Mouse (Mus musculus) cerebellum, adult 2 months (tissue): ENCODE measurements at regions not wholly inside any gene's neighbourhood (a gene's known extent, or its start where the extent isn't known, plus 50 kb on each side); places are given as distances from the start of the nearest gene placed in this dataset.

Source experiments
- CTCF ChIP-seq: fragments of 200-500 bp; IDR thresholded peaks from 2 replicates; pipeline ENCODE4 v1.5.1; 2011; ENCODE audit warnings: low read depth, mild to moderate bottlenecking, control low read depth, low read length, moderate library complexity, borderline replicate concordance; ENCODE audit not compliant: insufficient read depth
- POLR2A ChIP-seq: fragments of 200-500 bp; IDR thresholded peaks from 2 replicates; pipeline ENCODE4 v1.6.1; 2011; ENCODE audit warnings: low read length, control low read depth, borderline replicate concordance; ENCODE audit not compliant: insufficient read depth

- TF ChIP-seq POLR2A (no peak), CTCF (no peak)
Measured at GRCm38 (mm10) chr4:124310594-124310993, 300.0 kb downstream of the 3100002H09Rik start.
